Mouse (Mus musculus) embryonic fibroblast, embryonic 13.5 days (primary cell): ENCODE results near the gene Rpl36a-ps1. TPM values are rescaled to one million over a fixed set of nuclear protein-coding genes. Genes with fewer than 3 reads are reported as not detected.

ENCODE experiments used
- H3K27ac ChIP-seq: 2 replicates; pipeline ENCODE4 v1.5.1; 2012; ENCODE audit warnings: low read length, control low read depth, inconsistent platforms; ENCODE audit not compliant: insufficient read depth
- H3K4me1 ChIP-seq: 2 replicates; pipeline ENCODE4 v1.6.1; 2011; ENCODE audit warnings: low read length; ENCODE audit not compliant: control insufficient read depth, insufficient read depth
- H3K4me3 ChIP-seq: 2 replicates; pipeline ENCODE4 v1.5.1; 2011; ENCODE audit warnings: mild to moderate bottlenecking, control low read depth, low read length; ENCODE audit not compliant: insufficient read depth
- CTCF ChIP-seq: IDR thresholded peaks from 2 replicates; pipeline ENCODE4 v1.5.1; 2011; ENCODE audit warnings: mild to moderate bottlenecking, control low read depth, low read length, moderate library complexity, borderline replicate concordance; ENCODE audit not compliant: insufficient read depth
- POLR2A ChIP-seq: IDR thresholded peaks from 2 replicates; pipeline ENCODE4 v1.6.1; 2011; ENCODE audit warnings: low read depth, mild to moderate bottlenecking, control low read depth, low read length, moderate library complexity
- polyA plus RNA-seq: library from polyadenylated mRNA; stranded (reverse); fragments of >200 nt; gene quantifications from 2 replicates; pipeline ENCODE4 v1.2.4, GENCODE M21; 2011; ENCODE audit warnings: low read depth; ENCODE audit not compliant: missing spikeins, insufficient read length

Gene Rpl36a-ps1
- polyA plus RNA-seq, 1 experiment, result 7.9 TPM

- no peak for TF ChIP-seq POLR2A
- no peak for TF ChIP-seq CTCF
- no peak overlapping the region for H3K27ac ChIP-seq
Measured at GRCm38 (mm10) chr14:99022346-99023086, 28.4 kb upstream of the Rpl36a-ps1 start.

GRCm38 (mm10) chr14:99019136-99019808 is 25.2 kb upstream of the Rpl36a-ps1 start:
- no peak for TF ChIP-seq POLR2A
- TF ChIP-seq CTCF, result no peak
- Histone ChIP-seq H3K4me3 (no peak overlapping the region), H3K4me1 (no peaks in the 10 kb centered on the region; the same call in 1 of the 2 replicates), H3K27ac (no peak overlapping the region)

More at GRCm38 (mm10) chr14:99022346-99023086, 28.4 kb upstream of the Rpl36a-ps1 start:
- H3K4me3 ChIP-seq, result peak overlapping the region; percentile 24; the same call in 1 of the 2 replicates
- no peaks in the 10 kb centered on the region; the same call in 1 of the 2 replicates for H3K4me1 ChIP-seq

GRCm38 (mm10) chr14:99018691-99019090 is 24.6 kb upstream of the Rpl36a-ps1 start:
- H3K27ac ChIP-seq, result no peak overlapping the region
- no peaks in the 10 kb centered on the region; the same call in 1 of the 2 replicates for H3K4me1 ChIP-seq
- TF ChIP-seq CTCF (no peak), POLR2A (no peak)
- no peak overlapping the region for H3K4me3 ChIP-seq

- no peak for TF ChIP-seq CTCF
- no peak for TF ChIP-seq POLR2A
Measured at GRCm38 (mm10) chr14:99010920-99011313, 16.8 kb upstream of the Rpl36a-ps1 start.

GRCm38 (mm10) chr14:99010224-99010919 is 16.3 kb upstream of the Rpl36a-ps1 start:
- H3K27ac ChIP-seq, result peak overlapping the region; percentile 12; the same call in 1 of the 2 replicates
- no peak overlapping the region for H3K4me3 ChIP-seq
- TF ChIP-seq CTCF (no peak), POLR2A (no peak)
- no peaks in the 10 kb centered on the region for H3K4me1 ChIP-seq

More at GRCm38 (mm10) chr14:99010920-99011313, 16.8 kb upstream of the Rpl36a-ps1 start:
- H3K27ac ChIP-seq, result no peak overlapping the region; the same call in 1 of the 2 replicates
- no peaks in the 10 kb centered on the region for H3K4me1 ChIP-seq
- no peak overlapping the region for H3K4me3 ChIP-seq

GRCm38 (mm10) chr14:98992482-98992881 is 1.6 kb downstream of the Rpl36a-ps1 start:
- Histone ChIP-seq H3K4me3 (no peak overlapping the region), H3K27ac (no peak overlapping the region), H3K4me1 (no peaks in the 10 kb centered on the region)
- TF ChIP-seq CTCF, result no peak
- no peak for TF ChIP-seq POLR2A

GRCm38 (mm10) chr14:98990636-98991035 is 3.5 kb downstream of the Rpl36a-ps1 start:
- no peak for TF ChIP-seq CTCF
- TF ChIP-seq POLR2A, result no peak
- no peak overlapping the region for H3K4me3 ChIP-seq
- no peak overlapping the region for H3K27ac ChIP-seq
- no peaks in the 10 kb centered on the region for H3K4me1 ChIP-seq

- no peaks in the 10 kb centered on the region for H3K4me1 ChIP-seq
- H3K27ac ChIP-seq, result no peak overlapping the region
- TF ChIP-seq POLR2A (no peak), CTCF (no peak)
- no peak overlapping the region for H3K4me3 ChIP-seq
Measured at GRCm38 (mm10) chr14:98989818-98990217, 4.3 kb downstream of the Rpl36a-ps1 start.

GRCm38 (mm10) chr14:98971921-98972320 is 22.2 kb downstream of the Rpl36a-ps1 start:
- Histone ChIP-seq H3K4me1 (no peaks in the 10 kb centered on the region), H3K4me3 (no peak overlapping the region), H3K27ac (no peak overlapping the region)
- TF ChIP-seq CTCF (no peak), POLR2A (no peak)

GRCm38 (mm10) chr14:98958978-98959658 is 35.0 kb downstream of the Rpl36a-ps1 start:
- TF ChIP-seq CTCF (no peak), POLR2A (no peak)
- Histone ChIP-seq H3K27ac (no peak overlapping the region), H3K4me3 (no peak overlapping the region), H3K4me1 (no peaks in the 10 kb centered on the region)
